Comparison of ENCODE assay signal across 16 mouse cellular contexts in the genomic region with DNA sequence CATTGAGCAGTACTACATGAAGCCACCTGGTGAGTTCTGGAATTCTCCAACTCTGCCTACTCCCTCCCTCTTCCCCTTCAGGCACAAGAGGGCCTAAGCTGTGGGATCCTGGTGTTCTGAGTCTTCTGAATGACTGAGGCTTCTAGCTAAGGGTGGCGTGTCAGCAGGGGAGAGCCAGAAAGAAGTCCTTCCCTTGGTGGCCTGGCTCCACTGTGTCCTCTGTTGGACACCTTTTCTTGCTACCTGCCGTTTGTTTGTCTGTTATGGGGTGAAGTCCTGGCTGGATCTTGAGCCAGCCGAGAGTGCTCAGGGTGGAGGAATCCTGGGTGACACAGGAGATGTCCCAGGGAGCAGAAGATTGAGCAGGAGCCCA. TPM values are rescaled to one million over a fixed set of nuclear protein-coding genes. Genes with fewer than 3 reads are reported as not detected.
DNase-seq lines count a peak whose midpoint lies in the region; ATAC-seq and TF ChIP-seq lines count a peak whose summit lies in the region.
"Had no signal": no experiment of that assay in that cellular context is flagged by ENCODE, and none has a peak within 500 bp of the region (broad histone marks: within the 10 kb centered on the region; RNA-seq: fewer than 3 reads in every experiment).

No protein-coding gene starts in this region.

- H3K36me3 ChIP-seq in forebrain, embryonic 13.5 days (ENCODE audit: poor library complexity, severe bottlenecking) = peaks cover 24% of the 10 kb centered on the region
- H3K36me3 ChIP-seq in hindbrain, embryonic 15.5 days = peaks cover 14% of the 10 kb centered on the region; the same call in 1 of the 2 replicates
- peaks cover 28% of the 10 kb centered on the region for H3K36me3 ChIP-seq in midbrain, postnatal 0 days (ENCODE audit: insufficient read depth, low read length)
- H3K36me3 ChIP-seq: limb, embryonic 10.5 days; liver, embryonic 13.5 days had no signal

- H3K4me2 ChIP-seq in forebrain, embryonic 13.5 days = peak overlapping the region; percentile 85
- peak overlapping the region; percentile 85 for H3K4me2 ChIP-seq in hindbrain, embryonic 15.5 days
- peak overlapping the region; percentile 82 for H3K4me2 ChIP-seq in midbrain, postnatal 0 days (ENCODE audit: low read depth, low read length, poor library complexity, severe bottlenecking)
- H3K4me2 ChIP-seq: liver, embryonic 13.5 days had no signal

- H3K27me3 ChIP-seq in forebrain, embryonic 13.5 days = peaks cover 11% of the 10 kb centered on the region
- H3K27me3 ChIP-seq in hindbrain, embryonic 15.5 days = no peaks in the 10 kb centered on the region
- no peaks in the 10 kb centered on the region for H3K27me3 ChIP-seq in midbrain, postnatal 0 days (ENCODE audit: insufficient read depth, low read length)
- H3K27me3 ChIP-seq: CH12.LX had no signal

- no peaks in the 10 kb centered on the region for H3K9me3 ChIP-seq in forebrain, embryonic 13.5 days (replicated peaks)
- H3K9me3 ChIP-seq in hindbrain, embryonic 15.5 days = no peaks in the 10 kb centered on the region
- H3K9me3 ChIP-seq in midbrain, postnatal 0 days (ENCODE audit: low read length) = no peaks in the 10 kb centered on the region
- H3K9me3 ChIP-seq: limb, embryonic 10.5 days; liver, embryonic 13.5 days had no signal

- H3K4me1 ChIP-seq in brown adipose tissue, adult 24 weeks (ENCODE audit: control insufficient read depth, insufficient read depth, insufficient read length, low read length) = peaks cover 15% of the 10 kb centered on the region; the same call in 1 of the 2 replicates
- H3K4me1 ChIP-seq in forebrain, embryonic 13.5 days = peaks cover 59% of the 10 kb centered on the region
- H3K4me1 ChIP-seq in hindbrain, embryonic 15.5 days (replicated peaks) = peaks cover 45% of the 10 kb centered on the region
- peaks cover 22% of the 10 kb centered on the region for H3K4me1 ChIP-seq in midbrain, postnatal 0 days (ENCODE audit: insufficient read depth, low read length)

- H3K27ac ChIP-seq in brown adipose tissue, adult 24 weeks (replicated peaks; ENCODE audit: low read depth, low read length) = peak overlapping the region; percentile 95
- H3K27ac ChIP-seq in forebrain, embryonic 13.5 days = no peak overlapping the region
- no peak overlapping the region for H3K27ac ChIP-seq in hindbrain, embryonic 15.5 days (replicated peaks)
- H3K27ac ChIP-seq in midbrain, postnatal 0 days (ENCODE audit: low read depth, low read length) = no peak overlapping the region
- H3K27ac ChIP-seq: kidney, postnatal 0 days; limb, embryonic 10.5 days; liver, embryonic 13.5 days had no signal

- DNase-seq in midbrain, postnatal 0 days (ENCODE audit: low spot score) = no peak
- DNase-seq in kidney, postnatal 14 days = no peak
- no peak for DNase-seq in frontal cortex, postnatal 36 days (ENCODE audit: low spot score in 2 of 2)
- no peak for DNase-seq in layer of hippocampus, postnatal 10 days (ENCODE audit: low spot score in 2 of 2)
- DNase-seq: adrenal gland, adult 2 months; liver, embryonic 13.5 days; thymus, adult 18-20 months had no signal

- H3K4me3 ChIP-seq in brown adipose tissue, adult 24 weeks (ENCODE audit: insufficient read depth, low read depth, low read length) = peak overlapping the region; percentile 88
- H3K4me3 ChIP-seq in forebrain, embryonic 13.5 days = peak overlapping the region; percentile 87
- peak overlapping the region; percentile 99 for H3K4me3 ChIP-seq in hindbrain, embryonic 15.5 days
- H3K4me3 ChIP-seq in midbrain, postnatal 0 days (ENCODE audit: low read depth, low read length) = peak overlapping the region; percentile 90
- H3K4me3 ChIP-seq: limb, embryonic 10.5 days; liver, embryonic 13.5 days had no signal

- 86% methylated on average over 3 of the region's 3 CpGs for WGBS in forebrain, embryonic 13.5 days
- WGBS in hindbrain, embryonic 15.5 days = 86% methylated on average over 3 of the region's 3 CpGs
- WGBS in midbrain, postnatal 0 days = 90% methylated on average over 3 of the region's 3 CpGs

- ATAC-seq in forebrain, embryonic 13.5 days = no peak
- no peak for ATAC-seq in hindbrain, embryonic 15.5 days (ENCODE audit: low FRiP score, low read depth)
- no peak for ATAC-seq in midbrain, postnatal 0 days (ENCODE audit: low FRiP score)
- ATAC-seq: intestine, embryonic 16.5 days; lung, postnatal 0 days; Patski had no signal

- peak overlapping the region; percentile 86 for H3K9ac ChIP-seq in forebrain, embryonic 13.5 days
- peak overlapping the region; percentile 83 for H3K9ac ChIP-seq in hindbrain, embryonic 15.5 days
- 0 out of 2 replicates have a peak overlapping the region, but pooled peaks have one; percentile 29 for H3K9ac ChIP-seq in midbrain, postnatal 0 days (replicated peaks; ENCODE audit: low read length, poor library complexity, severe bottlenecking)
- H3K9ac ChIP-seq: liver, embryonic 13.5 days had no signal

- no peak for TF ChIP-seq CTCF in midbrain, postnatal 0 days (IDR thresholded peaks at IDR 0.05)

RNA-seq across cellular contexts. Expression of a gene that starts 2.7 kb away (rescaled TPM):
- 66.7 and 81.4 TPM in 2 replicates for polyA plus RNA-seq in brown adipose tissue, adult 24 weeks (2012; ENCODE audit: insufficient read depth, insufficient read length, missing spikeins)
- polyA plus RNA-seq in forebrain, embryonic 13.5 days (2015; fragmentation: Nextera tagmentation; extraction: Ambion mirVana) = 3.2 and 3.7 TPM in 2 replicates
- polyA plus RNA-seq in hindbrain, embryonic 15.5 days (2015; fragmentation: Nextera tagmentation; extraction: Ambion mirVana) = 6.2 TPM in 2 replicates
- 42.9 and 46.6 TPM in 2 replicates for total RNA-seq in midbrain, postnatal 0 days (2014; rRNA removed)
- 5.3 and 6.1 TPM in 2 replicates for polyA plus RNA-seq in midbrain, postnatal 0 days (2015; fragmentation: Nextera tagmentation; extraction: Ambion mirVana)
- total RNA-seq in layer of hippocampus, postnatal 10 days (2021) = 10 to 100 TPM; 60.2 to 65.0 TPM

RNA-seq across cellular contexts. Expression of a gene that starts 15.3 kb away (rescaled TPM):
- 2.5 TPM in 1 of 2 replicates, not detected in the other for polyA plus RNA-seq in brown adipose tissue, adult 24 weeks (2012; ENCODE audit: insufficient read depth, insufficient read length, missing spikeins)
- 477 and 493 TPM in 2 replicates for polyA plus RNA-seq in forebrain, embryonic 13.5 days (2015; fragmentation: Nextera tagmentation; extraction: Ambion mirVana)
- polyA plus RNA-seq in hindbrain, embryonic 15.5 days (2015; fragmentation: Nextera tagmentation; extraction: Ambion mirVana) = 598 and 652 TPM in 2 replicates
- 635 and 874 TPM in 2 replicates for total RNA-seq in midbrain, postnatal 0 days (2014; rRNA removed)
- 837 and 845 TPM in 2 replicates for polyA plus RNA-seq in midbrain, postnatal 0 days (2015; fragmentation: Nextera tagmentation; extraction: Ambion mirVana)
- total RNA-seq in layer of hippocampus, postnatal 10 days (2021) = 100 to 1,000 TPM; 127 to 160 TPM
- total RNA-seq: CH12.LX had no signal

Comparison
In these comparisons a context has a peak if more than half of its experiments do, and no peak if none do; other contexts are left out.
1. H3K9ac ChIP-seq: peak in every context shown above with its lines; median percentile 86 in forebrain, embryonic 13.5 days; 83 in hindbrain, embryonic 15.5 days; 29 in midbrain, postnatal 0 days.
2. RNA of a gene that starts 15.3 kb away (polyA plus RNA-seq): 837 to 845 TPM in midbrain, postnatal 0 days, 598 to 652 TPM in hindbrain, embryonic 15.5 days and 477 to 493 TPM in forebrain, embryonic 13.5 days; 2.5 TPM in brown adipose tissue, adult 24 weeks; every median in the first group is over 100 times any median in the second.
3. Peak in every context shown above with its lines, with median percentiles within 50 percentile points of each other: H3K4me3 ChIP-seq and H3K4me2 ChIP-seq.